Mouse (Mus musculus): Measurements from ENCODE around the gene Accsl.

Gene Accsl

GRCm38 (mm10) chr2:93869107-93869600, at the start of gene Accsl:
Accsl (minus strand) TSS chr2:93869157.
- no peak for DNase-seq

GRCm38 (mm10) chr2:93913552-93913951, 44.6 kb upstream of the Accsl start:
- no peak for DNase-seq

GRCm38 (mm10) chr2:93911942-93912341, 43.0 kb upstream of the Accsl start:
- DNase-seq = no peak

- no peak for DNase-seq
Observed at GRCm38 (mm10) chr2:93909716-93910115, 40.8 kb upstream of the Accsl start.

GRCm38 (mm10) chr2:93907519-93908294, 38.8 kb upstream of the Accsl start:
- peak; percentile 19 for DNase-seq

- DNase-seq = no peak
Observed at GRCm38 (mm10) chr2:93906316-93906715, 37.4 kb upstream of the Accsl start.

- no peak for DNase-seq
Observed at GRCm38 (mm10) chr2:93903415-93903814, 34.5 kb upstream of the Accsl start.

- DNase-seq = no peak
Observed at GRCm38 (mm10) chr2:93902680-93903305, 33.8 kb upstream of the Accsl start.

- peak; percentile 71 for DNase-seq
Observed at GRCm38 (mm10) chr2:93899397-93900380, 30.7 kb upstream of the Accsl start.

- peak; percentile 63 for DNase-seq
Observed at GRCm38 (mm10) chr2:93891611-93892280, 22.8 kb upstream of the Accsl start.

GRCm38 (mm10) chr2:93890143-93890542, 21.2 kb upstream of the Accsl start:
- no peak for DNase-seq

GRCm38 (mm10) chr2:93889071-93889470, 20.1 kb upstream of the Accsl start:
- DNase-seq = no peak

- no peak for DNase-seq
Observed at GRCm38 (mm10) chr2:93888366-93888765, 19.4 kb upstream of the Accsl start.

GRCm38 (mm10) chr2:93887273-93887672, 18.3 kb upstream of the Accsl start:
- no peak for DNase-seq

- DNase-seq = no peak
Observed at GRCm38 (mm10) chr2:93886013-93886794, 17.2 kb upstream of the Accsl start.

GRCm38 (mm10) chr2:93883066-93883465, 14.1 kb upstream of the Accsl start:
- no peak for DNase-seq

GRCm38 (mm10) chr2:93881640-93882367, 12.8 kb upstream of the Accsl start:
- DNase-seq = no peak

- no peak for DNase-seq
Observed at GRCm38 (mm10) chr2:93880981-93881380, 12.0 kb upstream of the Accsl start.

- DNase-seq = no peak
Observed at GRCm38 (mm10) chr2:93880450-93880849, 11.5 kb upstream of the Accsl start.

GRCm38 (mm10) chr2:93877005-93877404, 8.0 kb upstream of the Accsl start:
- DNase-seq = no peak

- DNase-seq = no peak
Observed at GRCm38 (mm10) chr2:93874606-93875005, 5.6 kb upstream of the Accsl start.

Measured in embryo, embryonic 11 days (tissue).